Mouse (Mus musculus) neural tube, embryonic 15.5 days (tissue): ENCODE measurements at regions not wholly inside any gene's neighbourhood (a gene's known extent, or its start where the extent isn't known, plus 50 kb on each side); places are given as distances from the start of the nearest gene placed in this dataset.
"Not testable (repeated sequence)": the region's sequence is repeated elsewhere in the genome, so short reads cannot be mapped to it uniquely, and the experiment has no call there.

Experiments
- ATAC-seq: fragments of 200-750 bp; cut with Nextera tagmentation; 2 replicates; pipeline ENCODE4 v1.8.0; 2017; ENCODE audit warnings: mild to moderate bottlenecking, moderate TSS enrichment, moderate library complexity; ENCODE audit not compliant: low FRiP score
- H3K27ac ChIP-seq: fragments of 300-500 bp; sonication (generic); replicated peaks from 2 replicates; pipeline ENCODE4 v1.5.1; 2015; ENCODE audit warnings: mild to moderate bottlenecking, inconsistent platforms
- H3K27me3 ChIP-seq: fragments of 300-500 bp; sonication (generic); replicated peaks from 2 replicates; pipeline ENCODE4 v1.6.1; 2015; ENCODE audit warnings: inconsistent platforms
- H3K36me3 ChIP-seq: fragments of 300-500 bp; sonication (generic); 2 replicates; pipeline ENCODE4 v1.6.1; 2015; ENCODE audit warnings: inconsistent platforms
- H3K4me1 ChIP-seq: fragments of 300-500 bp; sonication (generic); 2 replicates; pipeline ENCODE4 v1.6.1; 2015; ENCODE audit warnings: inconsistent platforms
- H3K4me2 ChIP-seq: fragments of 300-500 bp; sonication (generic); 2 replicates; pipeline ENCODE4 v1.6.1; 2015; ENCODE audit warnings: inconsistent platforms, mild to moderate bottlenecking, moderate library complexity
- H3K4me3 ChIP-seq: fragments of 300-500 bp; sonication (generic); replicated peaks from 2 replicates; pipeline ENCODE4 v1.5.1; 2015; ENCODE audit warnings: mild to moderate bottlenecking, inconsistent platforms
- H3K9ac ChIP-seq: fragments of 300-500 bp; sonication (generic); replicated peaks from 2 replicates; pipeline ENCODE4 v1.6.1; 2015; ENCODE audit warnings: mild to moderate bottlenecking, inconsistent platforms
- H3K9me3 ChIP-seq: fragments of 300-500 bp; sonication (generic); replicated peaks from 2 replicates; pipeline ENCODE4 v1.6.1; 2016; ENCODE audit warnings: inconsistent platforms
- WGBS: fragments of 180-500 bp; shearing (Covaris S2); methylation state at CpG from one replicate; pipeline ENCODE4 v1.1.7; 2015; ENCODE audit warnings: mixed read lengths; 5-methylcytosine and 5-hydroxymethylcytosine counted together

DNA sequence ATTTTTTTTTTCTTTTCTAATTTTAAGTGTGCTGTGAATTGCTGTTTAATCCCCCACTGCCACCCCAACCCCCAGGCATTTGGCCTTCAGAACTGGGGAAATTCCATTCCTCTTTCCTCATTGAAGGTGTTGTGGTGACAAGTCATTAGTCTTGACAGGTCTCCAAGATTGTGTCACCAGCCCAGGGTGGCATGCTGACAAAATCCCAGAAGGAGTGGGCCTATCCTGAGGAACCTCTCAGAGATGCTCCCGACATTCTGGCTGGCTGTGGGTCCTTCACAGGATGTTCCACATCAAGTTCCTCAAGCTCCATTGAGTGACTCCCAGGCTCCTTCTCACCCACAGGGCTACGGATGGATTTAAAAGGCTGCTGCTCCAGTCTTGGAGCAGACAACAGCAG is 91.7 kb downstream of the Btg1 start:
- Histone ChIP-seq H3K27me3 (no peaks in the 10 kb centered on the region), H3K4me2 (no peak overlapping the region), H3K27ac (no peak overlapping the region), H3K9ac (no peak overlapping the region), H3K36me3 (no peaks in the 10 kb centered on the region), H3K4me1 (no peaks in the 10 kb centered on the region), H3K4me3 (no peak overlapping the region), H3K9me3 (no peaks in the 10 kb centered on the region)
- no peak for ATAC-seq
- WGBS, result 92% methylated on average over 2 of the region's 2 CpGs

DNA sequence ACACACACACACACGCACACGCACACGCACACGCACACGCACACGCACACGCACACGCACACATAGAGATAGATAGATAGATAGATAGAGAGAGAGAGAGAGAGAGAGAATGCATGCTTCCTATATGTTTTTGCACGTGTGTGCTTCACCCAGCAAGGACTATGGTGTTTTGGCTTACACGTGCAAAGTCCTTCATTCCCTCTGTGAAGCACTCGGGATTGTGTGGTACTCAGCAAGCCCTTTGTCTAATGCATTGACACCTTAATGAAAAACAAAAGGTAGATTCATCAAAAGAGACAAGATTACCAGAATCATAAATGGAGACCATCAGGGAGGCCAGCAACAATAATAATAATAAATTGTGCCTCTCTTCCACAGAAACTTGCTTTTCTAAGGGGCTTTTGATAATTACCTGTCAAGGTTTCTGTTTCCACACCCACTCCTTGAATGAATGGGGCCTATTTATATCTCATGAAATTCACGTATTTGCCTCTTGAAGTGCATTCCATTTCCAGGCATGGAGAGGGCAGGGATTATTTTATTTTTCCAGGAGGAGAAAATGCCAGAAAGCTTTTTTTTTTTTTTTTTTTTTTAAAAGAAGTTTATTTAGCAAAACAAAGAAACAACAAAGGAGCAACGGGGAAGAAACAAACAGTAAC is 93.0 kb downstream of the Btg1 start:
- H3K27me3 ChIP-seq, result no peaks in the 10 kb centered on the region
- H3K9me3 ChIP-seq, result no peaks in the 10 kb centered on the region
- H3K4me2 ChIP-seq, result no peak overlapping the region
- no peak overlapping the region for H3K27ac ChIP-seq
- H3K4me3 ChIP-seq, result no peak overlapping the region
- H3K4me1 ChIP-seq, result no peaks in the 10 kb centered on the region
- ATAC-seq, result no peak
- H3K36me3 ChIP-seq, result no peaks in the 10 kb centered on the region
- WGBS, result 89% methylated on average over 13 of the region's 13 CpGs
- H3K9ac ChIP-seq, result no peak overlapping the region

DNA sequence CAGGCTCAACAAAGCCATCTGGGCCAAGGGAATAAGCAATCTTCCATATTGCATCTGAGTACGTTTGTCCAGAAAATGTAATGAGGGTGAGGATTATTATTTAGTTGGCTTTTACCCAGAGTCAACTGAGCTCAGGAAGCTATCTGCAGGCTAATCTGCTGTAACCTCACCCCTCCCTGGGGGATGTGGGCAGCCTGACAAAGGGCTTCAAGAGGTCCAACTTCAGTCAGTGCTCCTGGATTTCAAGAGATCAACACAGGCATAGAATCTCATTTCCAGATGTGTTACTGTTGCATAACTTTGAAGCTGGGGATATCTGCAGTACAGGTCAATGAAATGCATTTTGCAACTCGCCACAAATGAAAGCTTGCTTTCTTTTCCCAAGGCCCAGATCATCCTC is 95.2 kb downstream of the Btg1 start:
- H3K4me2 ChIP-seq, result no peak overlapping the region
- no peaks in the 10 kb centered on the region for H3K27me3 ChIP-seq
- no peak overlapping the region for H3K9ac ChIP-seq
- H3K27ac ChIP-seq, result no peak overlapping the region
- no peak overlapping the region for H3K4me3 ChIP-seq
- no peaks in the 10 kb centered on the region for H3K9me3 ChIP-seq
- H3K36me3 ChIP-seq, result no peaks in the 10 kb centered on the region
- ATAC-seq, result no peak
- no peaks in the 10 kb centered on the region for H3K4me1 ChIP-seq
- WGBS, result 73% methylated on average over 2 of the region's 2 CpGs

DNA sequence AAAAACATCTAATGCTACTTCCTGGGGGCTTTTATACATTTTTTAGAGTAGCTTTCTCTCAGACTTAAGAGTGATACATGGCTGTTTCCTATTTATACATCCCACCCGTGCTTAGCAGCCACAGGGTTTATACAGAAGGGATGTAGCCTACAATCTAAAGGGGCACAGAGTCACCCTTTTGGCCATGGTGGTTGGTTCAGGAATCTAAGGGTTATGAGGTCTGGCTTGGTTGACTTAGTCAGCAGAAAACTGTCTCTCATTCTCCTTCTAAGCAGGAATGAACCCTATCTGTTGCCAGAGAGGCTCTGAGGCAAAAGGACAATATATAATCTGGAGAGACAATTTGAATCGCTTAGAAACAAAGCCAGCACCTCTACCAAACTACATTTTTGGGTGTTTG is 97.9 kb downstream of the Btg1 start:
- Histone ChIP-seq H3K9me3 (no peaks in the 10 kb centered on the region), H3K4me1 (no peaks in the 10 kb centered on the region), H3K4me2 (no peak overlapping the region), H3K27me3 (no peaks in the 10 kb centered on the region), H3K27ac (no peak overlapping the region), H3K4me3 (no peak overlapping the region), H3K36me3 (no peaks in the 10 kb centered on the region), H3K9ac (no peak overlapping the region)
- ATAC-seq, result no peak
- WGBS, result 76% methylated on average over 2 of the region's 2 CpGs

DNA sequence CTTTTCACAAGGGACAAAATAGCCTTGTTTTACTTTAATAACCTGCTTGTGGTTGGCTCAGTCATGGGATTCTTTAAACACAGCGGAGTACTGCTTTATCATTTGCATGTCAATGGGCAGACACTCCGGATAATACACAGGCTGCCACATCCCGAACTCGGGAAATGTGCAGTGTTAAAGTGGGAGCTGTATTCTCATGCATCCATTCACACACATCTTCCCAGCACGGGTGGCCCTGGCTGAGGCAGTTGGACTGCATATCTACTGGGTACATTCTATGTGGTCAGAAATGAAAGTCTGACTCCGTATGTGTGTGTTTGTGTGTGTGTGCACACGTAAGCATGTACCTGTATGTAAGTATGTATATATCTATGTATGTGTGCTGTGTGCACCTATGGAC is 100.5 kb downstream of the Btg1 start:
- no peaks in the 10 kb centered on the region for H3K36me3 ChIP-seq
- H3K27ac ChIP-seq, result no peak overlapping the region
- no peak overlapping the region for H3K4me2 ChIP-seq
- ATAC-seq, result no peak
- no peaks in the 10 kb centered on the region for H3K9me3 ChIP-seq
- no peak overlapping the region for H3K9ac ChIP-seq
- WGBS, result 30% methylated on average over 7 of the region's 7 CpGs
- H3K4me1 ChIP-seq, result peaks cover 6% of the 10 kb centered on the region
- H3K27me3 ChIP-seq, result no peaks in the 10 kb centered on the region
- H3K4me3 ChIP-seq, result no peak overlapping the region

DNA sequence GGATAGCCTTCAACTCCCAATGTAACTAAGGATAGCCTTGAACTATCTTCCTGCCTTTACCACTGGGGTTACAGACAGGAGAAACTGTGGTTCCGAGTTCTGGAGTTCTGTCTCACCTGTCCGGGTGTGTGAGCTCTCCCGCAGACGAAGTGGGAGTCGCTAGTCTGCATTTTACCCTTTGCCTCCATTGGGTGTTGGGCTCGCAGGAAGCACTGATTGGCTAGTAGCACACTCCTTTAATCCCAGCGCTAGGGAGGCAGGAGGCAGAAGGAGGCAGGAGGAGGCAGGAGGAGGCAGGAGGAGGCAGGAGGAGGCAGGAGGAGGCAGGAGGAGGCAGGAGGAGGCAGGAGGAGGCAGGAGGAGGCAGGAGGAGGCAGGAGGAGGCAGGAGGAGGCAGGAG is 101.9 kb downstream of the Btg1 start:
- 97% methylated on average over 7 of the region's 7 CpGs for WGBS
- H3K9ac ChIP-seq, H3K36me3 ChIP-seq, H3K27ac ChIP-seq, H3K4me3 ChIP-seq, ATAC-seq, H3K4me2 ChIP-seq, H3K27me3 ChIP-seq, H3K9me3 ChIP-seq: not testable (repeated sequence)
- H3K4me1 ChIP-seq, result peaks cover 11% of the 10 kb centered on the region

DNA sequence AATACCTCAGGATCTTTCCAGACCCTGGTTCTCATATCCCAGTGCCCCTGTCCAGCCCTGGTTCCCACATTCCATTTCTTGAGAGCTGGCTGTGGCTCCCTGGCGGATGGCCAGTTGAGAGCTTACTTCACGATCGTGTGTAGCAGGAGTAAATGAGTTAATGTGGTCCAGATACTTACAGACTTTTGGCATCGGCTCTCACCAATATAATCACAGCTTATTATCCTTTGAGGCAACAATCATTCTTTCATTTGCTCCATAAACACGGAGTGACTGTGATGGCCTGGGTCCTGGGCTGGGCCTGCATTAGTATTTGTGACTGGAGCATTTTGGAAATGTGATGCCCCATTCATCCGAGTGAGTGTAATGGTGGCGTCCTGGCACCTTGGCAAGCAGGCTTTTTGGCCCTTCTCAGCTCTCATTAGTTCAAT is 103.5 kb downstream of the Btg1 start:
- 63% methylated on average over 7 of the region's 7 CpGs for WGBS
- Histone ChIP-seq H3K9me3 (no peaks in the 10 kb centered on the region), H3K36me3 (no peaks in the 10 kb centered on the region), H3K4me3 (no peak overlapping the region), H3K27ac (no peak overlapping the region), H3K4me1 (peaks cover 11% of the 10 kb centered on the region), H3K4me2 (no peak overlapping the region), H3K27me3 (no peaks in the 10 kb centered on the region), H3K9ac (no peak overlapping the region)
- no peak for ATAC-seq

DNA sequence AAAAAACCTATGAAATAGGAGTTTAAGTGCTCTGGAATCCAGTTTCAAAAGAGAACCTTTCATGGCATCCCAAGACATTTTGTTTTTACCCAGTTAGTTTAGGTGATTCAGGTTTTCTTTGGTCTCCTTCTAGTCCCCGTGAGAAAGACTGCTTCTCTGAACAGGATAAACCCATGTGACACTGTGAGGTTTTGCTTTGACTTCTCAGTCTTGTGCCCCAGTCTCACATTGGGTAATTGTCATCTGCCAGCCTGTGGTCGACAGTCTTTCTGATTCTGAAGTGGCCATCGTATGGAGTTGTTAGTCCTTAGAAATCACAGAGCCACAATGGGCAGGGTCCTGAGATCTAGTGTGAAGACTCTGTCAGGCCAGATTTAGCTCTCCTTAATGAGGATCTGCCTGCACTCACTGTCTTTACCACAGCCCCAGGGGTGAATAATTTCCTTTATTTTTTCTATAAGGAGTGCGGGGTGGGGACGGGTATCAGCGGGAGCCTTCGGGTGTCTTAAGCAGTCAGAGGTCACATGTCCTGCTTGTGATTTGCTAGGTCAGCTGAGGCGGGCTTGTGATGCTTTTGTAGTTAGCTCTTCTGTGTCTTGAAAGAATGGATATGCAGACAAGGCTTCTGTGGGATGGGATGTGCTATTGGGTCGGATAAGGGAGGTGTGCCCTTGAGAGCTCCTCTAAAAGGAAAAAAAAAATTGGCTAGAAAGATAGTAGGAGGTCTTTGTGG is 104.3 kb downstream of the Btg1 start:
- 28% methylated on average over 9 of the region's 9 CpGs for WGBS
- no peak overlapping the region for H3K9ac ChIP-seq
- H3K27ac ChIP-seq, result no peak overlapping the region
- H3K4me3 ChIP-seq, result no peak overlapping the region
- no peaks in the 10 kb centered on the region for H3K27me3 ChIP-seq
- no peak overlapping the region for H3K4me2 ChIP-seq
- no peaks in the 10 kb centered on the region for H3K9me3 ChIP-seq
- H3K4me1 ChIP-seq, result peaks cover 11% of the 10 kb centered on the region
- ATAC-seq, result no peak
- no peaks in the 10 kb centered on the region for H3K36me3 ChIP-seq

DNA sequence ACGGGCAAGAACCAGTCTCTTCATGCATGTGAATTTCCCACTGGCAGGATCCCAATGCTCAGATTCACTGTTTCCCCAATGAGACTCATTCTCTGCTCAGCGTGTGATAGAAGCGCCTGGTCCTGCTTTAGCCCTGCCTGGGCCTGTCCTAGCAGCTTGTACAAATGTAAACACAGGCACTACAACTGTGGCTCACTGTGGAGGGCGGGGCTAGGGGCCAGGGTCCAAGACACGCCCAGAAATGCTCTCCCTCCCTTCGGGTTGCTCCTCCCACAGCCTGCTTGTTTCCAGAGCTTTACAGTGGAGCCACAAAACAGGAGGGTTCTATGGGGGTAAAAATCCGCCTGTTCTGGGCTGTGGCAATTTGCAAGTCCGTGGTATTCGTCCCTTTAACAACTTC is 105.7 kb downstream of the Btg1 start:
- H3K4me1 ChIP-seq, result peaks cover 11% of the 10 kb centered on the region
- no peaks in the 10 kb centered on the region for H3K9me3 ChIP-seq
- H3K36me3 ChIP-seq, result no peaks in the 10 kb centered on the region
- peak; percentile 89 for ATAC-seq
- H3K4me2 ChIP-seq, result no peak overlapping the region
- 23% methylated on average over 9 of the region's 9 CpGs for WGBS
- no peak overlapping the region for H3K9ac ChIP-seq
- peak overlapping the region; percentile 28; the same call in 1 of the 2 replicates for H3K27ac ChIP-seq
- H3K27me3 ChIP-seq, result no peaks in the 10 kb centered on the region
- H3K4me3 ChIP-seq, result no peak overlapping the region

DNA sequence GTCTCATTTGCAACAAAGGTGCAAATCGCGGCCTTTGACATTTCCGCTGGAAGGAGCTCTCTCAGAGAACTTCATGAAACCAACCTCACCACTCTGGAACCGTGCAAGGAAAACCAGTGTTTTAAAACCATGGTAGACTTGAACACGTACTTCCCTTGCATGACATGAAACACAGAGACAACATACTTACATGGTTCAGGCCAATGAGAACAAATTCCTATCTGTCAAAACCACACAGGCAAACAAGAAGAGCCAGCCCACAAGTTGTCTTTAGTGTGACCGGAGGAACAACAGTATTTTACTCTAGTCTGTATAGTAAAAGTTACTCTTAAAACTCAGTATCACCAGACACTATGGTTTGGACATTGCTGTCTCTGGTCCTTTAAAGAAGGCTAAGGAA is 106.3 kb downstream of the Btg1 start:
- Histone ChIP-seq H3K9ac (no peak overlapping the region), H3K4me2 (no peak overlapping the region), H3K9me3 (no peaks in the 10 kb centered on the region), H3K4me1 (peaks cover 11% of the 10 kb centered on the region), H3K27me3 (no peaks in the 10 kb centered on the region), H3K36me3 (no peaks in the 10 kb centered on the region), H3K27ac (no peak overlapping the region), H3K4me3 (no peak overlapping the region)
- ATAC-seq, result no peak
- WGBS, result 93% methylated on average over 6 of the region's 6 CpGs

DNA sequence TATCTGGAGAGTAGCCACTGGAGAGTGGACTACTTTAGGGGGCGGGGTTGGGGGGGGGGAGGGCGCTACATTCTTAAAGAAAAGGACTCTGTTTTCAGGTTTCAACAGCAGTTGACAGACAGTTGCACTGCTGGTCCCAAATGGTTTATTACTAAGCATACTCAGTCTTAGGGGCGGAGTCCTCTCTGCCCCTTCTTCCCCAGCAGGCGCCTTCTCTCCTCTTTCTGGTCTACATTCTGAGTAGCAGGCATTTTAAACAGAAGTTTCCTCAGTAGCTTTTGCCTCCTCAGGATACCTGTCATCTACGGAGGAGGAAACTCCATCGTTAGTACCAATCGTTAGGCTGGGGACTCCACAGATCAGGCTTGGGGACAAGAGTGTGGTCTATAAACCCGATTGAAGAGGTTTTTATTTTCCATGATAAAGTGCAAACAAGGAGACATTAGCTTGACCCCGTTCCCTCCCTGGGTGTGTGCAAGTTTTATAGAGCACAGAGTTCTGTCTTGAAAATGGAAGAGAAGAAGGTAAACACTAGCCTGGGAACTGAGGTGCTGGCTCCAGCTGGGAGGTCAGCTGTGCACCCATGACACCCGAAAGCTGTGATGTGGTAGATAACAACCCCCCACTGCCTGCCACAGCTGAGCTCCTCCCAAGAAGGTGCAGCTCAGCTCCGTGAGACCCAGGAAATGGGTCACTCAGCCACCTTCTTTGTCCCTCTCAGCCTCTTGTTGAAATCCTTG is 107.8 kb downstream of the Btg1 start:
- Histone ChIP-seq H3K27ac (no peak overlapping the region), H3K4me3 (no peak overlapping the region), H3K27me3 (no peaks in the 10 kb centered on the region), H3K9ac (no peak overlapping the region), H3K9me3 (no peaks in the 10 kb centered on the region), H3K4me2 (no peak overlapping the region), H3K36me3 (no peaks in the 10 kb centered on the region), H3K4me1 (peaks cover 11% of the 10 kb centered on the region)
- ATAC-seq, result no peak
- 48% methylated on average over 11 of the region's 11 CpGs for WGBS
